Mouse (Mus musculus) neural tube, embryonic 11.5 days (tissue): ENCODE measurements at regions not wholly inside any gene's neighbourhood (a gene's known extent, or its start where the extent isn't known, plus 50 kb on each side); places are given as distances from the start of the nearest gene placed in this dataset.
A peak's percentile ranks its signal among the peaks of the same experiment; 100 is the strongest.

Experiments used
- ATAC-seq: fragments of 200-750 bp; cut with Nextera tagmentation; 2 replicates; pipeline ENCODE4 v1.8.0; 2017; ENCODE audit warnings: moderate number of reproducible peaks, mild to moderate bottlenecking, moderate TSS enrichment, moderate library complexity; ENCODE audit not compliant: insufficient read depth, low FRiP score, low TSS enrichment
- DNase-seq: peaks from one replicate; pipeline ENCODE4 v3.0.0-alpha.2; 2015; ENCODE audit warnings: low spot score
- H3K27ac ChIP-seq: fragments of 300-500 bp; sonication (generic); 2 replicates; pipeline ENCODE4 v1.5.1; 2014; ENCODE audit warnings: low read depth, mild to moderate bottlenecking, low read length
- H3K27me3 ChIP-seq: fragments of 300-500 bp; sonication (generic); 2 replicates; pipeline ENCODE4 v1.6.1; 2014; ENCODE audit warnings: mild to moderate bottlenecking, low read length, mixed read lengths; ENCODE audit not compliant: control insufficient read depth, insufficient read depth
- H3K36me3 ChIP-seq: fragments of 300-500 bp; sonication (generic); 2 replicates; pipeline ENCODE4 v1.6.1; 2014; ENCODE audit warnings: mild to moderate bottlenecking, low read length, moderate library complexity, mixed read lengths; ENCODE audit not compliant: control insufficient read depth, insufficient read depth
- H3K4me1 ChIP-seq: fragments of 300-500 bp; sonication (generic); 2 replicates; pipeline ENCODE4 v1.6.1; 2014; ENCODE audit warnings: low read length, mixed read lengths; ENCODE audit not compliant: control insufficient read depth, insufficient read depth
- H3K4me2 ChIP-seq: fragments of 300-500 bp; sonication (generic); 2 replicates; pipeline ENCODE4 v1.6.1; 2014; ENCODE audit warnings: low read depth, mild to moderate bottlenecking, moderate library complexity
- H3K4me3 ChIP-seq: fragments of 300-500 bp; sonication (generic); 2 replicates; pipeline ENCODE4 v1.5.1; 2014; ENCODE audit warnings: low read depth, low read length
- H3K9ac ChIP-seq: fragments of 300-500 bp; sonication (generic); 2 replicates; pipeline ENCODE4 v1.6.1; 2014; ENCODE audit warnings: mild to moderate bottlenecking, low read length
- H3K9me3 ChIP-seq: fragments of 300-500 bp; sonication (generic); 2 replicates; pipeline ENCODE4 v1.6.1; 2016; ENCODE audit warnings: low read length; ENCODE audit not compliant: control insufficient read depth
- WGBS: fragments of 180-500 bp; shearing (Covaris S2); extraction: QIAGEN DNeasy Blood & Tissue Kit; methylation state at CpG from one replicate; pipeline ENCODE4 v1.1.7; 2014; 5-methylcytosine and 5-hydroxymethylcytosine counted together

GRCm38 (mm10) chr1:155488966-155489661 is 68.8 kb upstream of the Acbd6 start:
- Histone ChIP-seq H3K36me3 (no peaks in the 10 kb centered on the region), H3K4me1 (peaks cover 2% of the 10 kb centered on the region; the same call in 1 of the 2 replicates), H3K27ac (no peak overlapping the region), H3K9me3 (no peaks in the 10 kb centered on the region), H3K4me2 (no peak overlapping the region), H3K4me3 (no peak overlapping the region), H3K27me3 (no peaks in the 10 kb centered on the region), H3K9ac (no peak overlapping the region)
- ATAC-seq (no peak), DNase-seq (no peak)
- WGBS, result 87% methylated on average over 11 of the region's 11 CpGs

DNA sequence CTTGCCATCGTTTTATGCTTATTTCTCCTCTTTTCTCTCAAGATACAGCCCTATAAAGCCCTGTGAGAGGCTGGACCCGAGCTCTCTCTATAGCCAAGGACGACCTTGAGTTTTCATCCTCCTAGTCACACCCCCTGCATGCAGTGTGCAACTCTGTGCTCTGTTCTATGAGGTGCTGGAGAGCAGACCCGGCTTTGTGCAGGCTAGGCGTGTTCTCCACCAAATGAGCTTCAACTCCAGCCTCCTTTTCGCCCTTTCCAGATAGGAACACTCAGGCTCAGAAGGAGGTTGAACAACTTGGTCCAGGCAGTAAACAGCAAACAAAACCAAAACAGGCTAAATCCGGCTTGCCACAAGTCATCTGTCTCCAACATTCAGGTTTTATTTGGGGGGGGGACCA is 67.8 kb upstream of the Acbd6 start:
- no peaks in the 10 kb centered on the region for H3K27me3 ChIP-seq
- WGBS, result 71% methylated on average over 7 of the region's 7 CpGs
- no peak overlapping the region for H3K9ac ChIP-seq
- no peak overlapping the region for H3K4me2 ChIP-seq
- H3K27ac ChIP-seq, result no peak overlapping the region
- ATAC-seq (no peak), DNase-seq (no peak)
- no peak overlapping the region for H3K4me3 ChIP-seq
- no peaks in the 10 kb centered on the region for H3K36me3 ChIP-seq
- H3K9me3 ChIP-seq, result no peaks in the 10 kb centered on the region
- peaks cover 2% of the 10 kb centered on the region; the same call in 1 of the 2 replicates for H3K4me1 ChIP-seq

- ATAC-seq (peak; percentile 87), DNase-seq (peak; percentile 54)
- peaks cover 2% of the 10 kb centered on the region; the same call in 1 of the 2 replicates for H3K4me1 ChIP-seq
- H3K4me2 ChIP-seq, result peak overlapping the region; percentile 31
- peak overlapping the region; percentile 12; the same call in 1 of the 2 replicates for H3K4me3 ChIP-seq
- H3K36me3 ChIP-seq, result no peaks in the 10 kb centered on the region
- no peaks in the 10 kb centered on the region for H3K9me3 ChIP-seq
- H3K27ac ChIP-seq, result no peak overlapping the region
- H3K9ac ChIP-seq, result no peak overlapping the region
- H3K27me3 ChIP-seq, result no peaks in the 10 kb centered on the region
- 32% methylated on average over 24 of the region's 24 CpGs for WGBS
Observed at GRCm38 (mm10) chr1:155491205-155492026, 66.5 kb upstream of the Acbd6 start.

GRCm38 (mm10) chr1:155493333-155493732 is 64.6 kb upstream of the Acbd6 start:
- no peak for DNase-seq
- peaks cover 2% of the 10 kb centered on the region; the same call in 1 of the 2 replicates for H3K4me1 ChIP-seq
- no peak for ATAC-seq
- no peaks in the 10 kb centered on the region for H3K9me3 ChIP-seq
- H3K27me3 ChIP-seq, result no peaks in the 10 kb centered on the region
- no peak overlapping the region for H3K27ac ChIP-seq
- WGBS, result 84% methylated on average over 6 of the region's 6 CpGs
- H3K36me3 ChIP-seq, result no peaks in the 10 kb centered on the region
- no peak overlapping the region for H3K4me2 ChIP-seq
- H3K9ac ChIP-seq, result no peak overlapping the region
- no peak overlapping the region for H3K4me3 ChIP-seq

- H3K27me3 ChIP-seq, result no peaks in the 10 kb centered on the region
- no peaks in the 10 kb centered on the region for H3K36me3 ChIP-seq
- no peak overlapping the region for H3K4me2 ChIP-seq
- no peak for ATAC-seq
- no peak for DNase-seq
- H3K4me1 ChIP-seq, result peaks cover 2% of the 10 kb centered on the region; the same call in 1 of the 2 replicates
- no peak overlapping the region for H3K9ac ChIP-seq
- no peak overlapping the region for H3K4me3 ChIP-seq
- H3K9me3 ChIP-seq, result no peaks in the 10 kb centered on the region
- H3K27ac ChIP-seq, result no peak overlapping the region
- 64% methylated on average over 4 of the region's 4 CpGs for WGBS
Observed at GRCm38 (mm10) chr1:155493799-155494198, 64.1 kb upstream of the Acbd6 start.

GRCm38 (mm10) chr1:155494347-155494746 is 63.6 kb upstream of the Acbd6 start:
- WGBS, result 91% methylated on average over 2 of the region's 2 CpGs

GRCm38 (mm10) chr1:155499735-155500134 is 58.2 kb upstream of the Acbd6 start:
- Histone ChIP-seq H3K27me3 (no peaks in the 10 kb centered on the region), H3K4me2 (no peak overlapping the region), H3K4me1 (no peaks in the 10 kb centered on the region), H3K36me3 (no peaks in the 10 kb centered on the region), H3K4me3 (no peak overlapping the region), H3K9ac (no peak overlapping the region), H3K27ac (no peak overlapping the region), H3K9me3 (no peaks in the 10 kb centered on the region)
- ATAC-seq (no peak), DNase-seq (no peak)
- 94% methylated on average over 1 of the region's 1 CpGs for WGBS

More at GRCm38 (mm10) chr1:155494347-155494746, 63.6 kb upstream of the Acbd6 start:
- no peak overlapping the region for H3K4me3 ChIP-seq
- H3K4me2 ChIP-seq, result no peak overlapping the region
- H3K9ac ChIP-seq, result no peak overlapping the region
- H3K4me1 ChIP-seq, result peaks cover 2% of the 10 kb centered on the region; the same call in 1 of the 2 replicates
- no peak for DNase-seq
- ATAC-seq, result no peak
- H3K9me3 ChIP-seq, result no peaks in the 10 kb centered on the region
- no peaks in the 10 kb centered on the region for H3K27me3 ChIP-seq
- no peak overlapping the region for H3K27ac ChIP-seq
- no peaks in the 10 kb centered on the region for H3K36me3 ChIP-seq

DNA sequence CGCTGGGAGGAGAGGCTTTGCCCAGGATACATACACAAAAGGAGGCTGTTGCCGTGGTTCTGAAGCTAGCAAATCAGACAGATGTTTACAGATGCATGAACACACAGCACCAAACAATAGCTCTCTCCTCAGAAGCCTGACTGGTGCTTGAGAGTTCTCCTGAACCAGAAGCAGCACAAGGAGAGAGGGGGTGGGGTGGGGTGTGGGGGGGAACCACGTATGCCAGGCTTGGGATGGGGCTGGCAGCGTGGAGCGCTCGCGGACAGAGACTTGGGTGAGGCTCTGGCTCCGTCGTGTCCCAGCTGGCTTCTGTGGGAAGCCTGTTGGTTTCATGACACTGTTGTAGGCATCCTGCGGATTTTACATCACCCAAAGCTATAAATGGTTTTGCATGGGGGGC is 55.1 kb upstream of the Acbd6 start:
- no peaks in the 10 kb centered on the region for H3K4me1 ChIP-seq
- H3K36me3 ChIP-seq, result no peaks in the 10 kb centered on the region
- H3K4me2 ChIP-seq, result no peak overlapping the region
- 38% methylated on average over 10 of the region's 10 CpGs for WGBS
- H3K27me3 ChIP-seq, result no peaks in the 10 kb centered on the region
- H3K9ac ChIP-seq, result no peak overlapping the region
- no peak overlapping the region for H3K27ac ChIP-seq
- no peak for DNase-seq
- ATAC-seq, result no peak
- H3K9me3 ChIP-seq, result no peaks in the 10 kb centered on the region
- no peak overlapping the region for H3K4me3 ChIP-seq
